Mouse (Mus musculus) lung, postnatal 0 days (tissue): ENCODE results near the gene Olfr1055.
"Not testable (repeated sequence)": the region's sequence is repeated elsewhere in the genome, so short reads cannot be mapped to it uniquely, and the experiment has no call there.

Experiments used
- CTCF ChIP-seq: IDR thresholded peaks from 2 replicates; pipeline ENCODE4 v1.5.1; 2016; ENCODE audit warnings: antibody characterized with exemption, mild to moderate bottlenecking
- EP300 ChIP-seq: IDR thresholded peaks from 2 replicates; pipeline ENCODE4 v1.6.1; 2016; ENCODE audit warnings: antibody characterized with exemption, mild to moderate bottlenecking, control low read depth

GRCm38 (mm10) chr2:86388461-86388860 lies 38.4 kb upstream of the Olfr1055 start, which contains the start of gene Olfr1058:
- TF ChIP-seq EP300, CTCF: not testable (repeated sequence)
